Mouse (Mus musculus): Measurements from ENCODE around the gene Ccdc8. TPM values are rescaled to one million over a fixed set of nuclear protein-coding genes. Genes with fewer than 3 reads are reported as not detected.
A peak's percentile ranks its signal among the peaks of the same experiment; 100 is the strongest.

Gene Ccdc8
- polyA plus RNA-seq, 1 experiment from 2014 or later: 7.9 TPM

- Histone ChIP-seq H3K4me1 (ENCODE audit: control insufficient read depth, insufficient read depth, low read depth, low read length) (no peaks in the 10 kb centered on the region), H3K9ac (ENCODE audit: low read depth, low read length) (no peak overlapping the region), H3K4me2 (ENCODE audit: low read length) (no peak overlapping the region), H3K27ac (ENCODE audit: low read depth, low read length) (no peak overlapping the region), H3K27me3 (replicated peaks; ENCODE audit: control insufficient read depth, insufficient read depth, low read length) (no peaks in the 10 kb centered on the region), H3K9me3 (ENCODE audit: control insufficient read depth, low read length) (no peaks in the 10 kb centered on the region), H3K4me3 (ENCODE audit: low read length) (no peak overlapping the region), H3K36me3 (ENCODE audit: control insufficient read depth, insufficient read depth, low read length) (no peaks in the 10 kb centered on the region)
- no peak for ATAC-seq
- 87% methylated on average over 6 of the region's 6 CpGs for WGBS
Measured at GRCm38 (mm10) chr7:16968414-16968813, 24.1 kb upstream of the Ccdc8 start.

- no peaks in the 10 kb centered on the region for H3K27me3 ChIP-seq (replicated peaks; ENCODE audit: control insufficient read depth, insufficient read depth, low read length)
- 85% methylated on average over 3 of the region's 3 CpGs for WGBS
- H3K9ac ChIP-seq (ENCODE audit: low read depth, low read length): no peak overlapping the region
- no peaks in the 10 kb centered on the region for H3K36me3 ChIP-seq (ENCODE audit: control insufficient read depth, insufficient read depth, low read length)
- no peaks in the 10 kb centered on the region for H3K4me1 ChIP-seq (ENCODE audit: control insufficient read depth, insufficient read depth, low read depth, low read length)
- no peak overlapping the region for H3K27ac ChIP-seq (ENCODE audit: low read depth, low read length)
- H3K9me3 ChIP-seq (ENCODE audit: control insufficient read depth, low read length): no peaks in the 10 kb centered on the region
- ATAC-seq: no peak
- H3K4me3 ChIP-seq (ENCODE audit: low read length): no peak overlapping the region
- no peak overlapping the region for H3K4me2 ChIP-seq (ENCODE audit: low read length)
Measured at GRCm38 (mm10) chr7:16971160-16971559, 21.3 kb upstream of the Ccdc8 start.

DNA sequence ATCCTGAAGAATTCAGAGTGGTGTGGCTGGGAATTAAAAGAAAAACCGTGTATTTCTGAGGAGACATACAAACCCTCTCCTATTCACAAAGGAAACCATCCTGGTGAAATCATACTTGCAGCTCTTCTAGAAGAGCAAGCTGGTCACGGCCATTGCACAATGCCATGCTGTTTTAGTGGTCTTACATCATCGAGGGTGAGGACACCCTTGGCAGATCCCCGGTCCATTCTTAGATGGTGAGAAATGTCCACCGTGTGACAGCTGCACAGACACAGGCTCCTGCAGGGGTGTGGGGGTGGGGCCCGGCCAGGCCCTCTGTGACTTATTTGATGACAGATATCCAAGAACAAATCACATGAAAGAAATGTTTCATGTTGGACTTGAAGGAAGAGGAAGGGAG lies 18.5 kb upstream of the Ccdc8 start:
- no peaks in the 10 kb centered on the region for H3K4me1 ChIP-seq (ENCODE audit: control insufficient read depth, insufficient read depth, low read depth, low read length)
- H3K27ac ChIP-seq (ENCODE audit: low read depth, low read length): no peak overlapping the region
- 40% methylated on average over 6 of the region's 6 CpGs for WGBS
- H3K4me3 ChIP-seq (ENCODE audit: low read length): no peak overlapping the region
- no peaks in the 10 kb centered on the region for H3K36me3 ChIP-seq (ENCODE audit: control insufficient read depth, insufficient read depth, low read length)
- no peaks in the 10 kb centered on the region for H3K9me3 ChIP-seq (ENCODE audit: control insufficient read depth, low read length)
- no peak overlapping the region for H3K9ac ChIP-seq (ENCODE audit: low read depth, low read length)
- H3K4me2 ChIP-seq (ENCODE audit: low read length): no peak overlapping the region
- ATAC-seq: 0 out of 2 replicates have a peak, but pooled peaks have one; percentile 34
- H3K27me3 ChIP-seq (replicated peaks; ENCODE audit: control insufficient read depth, insufficient read depth, low read length): no peaks in the 10 kb centered on the region

GRCm38 (mm10) chr7:16976298-16976697 lies 16.2 kb upstream of the Ccdc8 start:
- Histone ChIP-seq H3K9ac (ENCODE audit: low read depth, low read length) (no peak overlapping the region), H3K4me1 (ENCODE audit: control insufficient read depth, insufficient read depth, low read depth, low read length) (peaks cover 3% of the 10 kb centered on the region; the same call in 1 of the 2 replicates), H3K27ac (ENCODE audit: low read depth, low read length) (no peak overlapping the region), H3K9me3 (ENCODE audit: control insufficient read depth, low read length) (no peaks in the 10 kb centered on the region), H3K36me3 (ENCODE audit: control insufficient read depth, insufficient read depth, low read length) (no peaks in the 10 kb centered on the region), H3K4me3 (ENCODE audit: low read length) (no peak overlapping the region), H3K27me3 (replicated peaks; ENCODE audit: control insufficient read depth, insufficient read depth, low read length) (no peaks in the 10 kb centered on the region), H3K4me2 (ENCODE audit: low read length) (no peak overlapping the region)
- 51% methylated on average over 8 of the region's 8 CpGs for WGBS
- no peak for ATAC-seq

- no peak for ATAC-seq
- Histone ChIP-seq H3K27me3 (replicated peaks; ENCODE audit: control insufficient read depth, insufficient read depth, low read length) (no peaks in the 10 kb centered on the region), H3K36me3 (ENCODE audit: control insufficient read depth, insufficient read depth, low read length) (no peaks in the 10 kb centered on the region), H3K9ac (ENCODE audit: low read depth, low read length) (no peak overlapping the region), H3K4me2 (ENCODE audit: low read length) (no peak overlapping the region), H3K4me3 (ENCODE audit: low read length) (no peak overlapping the region), H3K27ac (ENCODE audit: low read depth, low read length) (no peak overlapping the region), H3K4me1 (ENCODE audit: control insufficient read depth, insufficient read depth, low read depth, low read length) (peaks cover 10% of the 10 kb centered on the region), H3K9me3 (ENCODE audit: control insufficient read depth, low read length) (no peaks in the 10 kb centered on the region)
- WGBS: 78% methylated on average over 6 of the region's 6 CpGs
Measured at GRCm38 (mm10) chr7:16978173-16978572, 14.3 kb upstream of the Ccdc8 start.

DNA sequence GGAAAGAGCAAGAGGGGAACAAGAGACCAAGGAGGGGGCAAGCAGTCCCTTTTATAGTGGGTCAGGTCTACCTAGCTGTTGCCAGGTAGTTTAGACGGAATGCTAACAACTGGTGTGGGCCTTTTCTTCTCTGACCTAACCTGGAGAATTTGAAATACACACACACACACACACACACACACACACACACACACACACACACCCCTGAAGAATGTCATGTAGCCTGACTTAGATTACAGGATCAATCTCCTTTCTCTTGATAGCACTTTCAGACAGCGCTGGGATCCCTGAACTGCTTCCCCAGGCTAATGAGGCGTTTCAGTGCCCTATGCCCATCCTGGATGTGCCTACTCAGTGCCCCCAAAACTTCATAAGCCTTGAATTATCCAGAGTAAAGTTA lies 13.9 kb upstream of the Ccdc8 start:
- 97% methylated on average over 3 of the region's 3 CpGs for WGBS
- no peak overlapping the region for H3K4me3 ChIP-seq (ENCODE audit: low read length)
- ATAC-seq: no peak
- H3K36me3 ChIP-seq (ENCODE audit: control insufficient read depth, insufficient read depth, low read length): no peaks in the 10 kb centered on the region
- no peak overlapping the region for H3K9ac ChIP-seq (ENCODE audit: low read depth, low read length)
- peaks cover 14% of the 10 kb centered on the region for H3K4me1 ChIP-seq (ENCODE audit: control insufficient read depth, insufficient read depth, low read depth, low read length)
- no peaks in the 10 kb centered on the region for H3K27me3 ChIP-seq (replicated peaks; ENCODE audit: control insufficient read depth, insufficient read depth, low read length)
- H3K27ac ChIP-seq (ENCODE audit: low read depth, low read length): no peak overlapping the region
- H3K9me3 ChIP-seq (ENCODE audit: control insufficient read depth, low read length): no peaks in the 10 kb centered on the region
- no peak overlapping the region for H3K4me2 ChIP-seq (ENCODE audit: low read length)

- peak; percentile 43; the same call in 1 of the 2 replicates for ATAC-seq
- peak overlapping the region; percentile 53 for H3K4me2 ChIP-seq (ENCODE audit: low read length)
- H3K9me3 ChIP-seq (ENCODE audit: control insufficient read depth, low read length): no peaks in the 10 kb centered on the region
- peaks cover 23% of the 10 kb centered on the region for H3K4me1 ChIP-seq (ENCODE audit: control insufficient read depth, insufficient read depth, low read depth, low read length)
- peak overlapping the region; percentile 69 for H3K27ac ChIP-seq (ENCODE audit: low read depth, low read length)
- 7% methylated on average over 12 of the region's 12 CpGs for WGBS
- H3K36me3 ChIP-seq (ENCODE audit: control insufficient read depth, insufficient read depth, low read length): no peaks in the 10 kb centered on the region
- peak overlapping the region; percentile 50 for H3K9ac ChIP-seq (ENCODE audit: low read depth, low read length)
- H3K27me3 ChIP-seq (replicated peaks; ENCODE audit: control insufficient read depth, insufficient read depth, low read length): no peaks in the 10 kb centered on the region
- peak overlapping the region; percentile 22; the same call in 1 of the 2 replicates for H3K4me3 ChIP-seq (ENCODE audit: low read length)
Measured at GRCm38 (mm10) chr7:16980348-16980747, 12.2 kb upstream of the Ccdc8 start.

- Histone ChIP-seq H3K9me3 (ENCODE audit: control insufficient read depth, low read length) (no peaks in the 10 kb centered on the region), H3K27me3 (replicated peaks; ENCODE audit: control insufficient read depth, insufficient read depth, low read length) (no peaks in the 10 kb centered on the region), H3K36me3 (ENCODE audit: control insufficient read depth, insufficient read depth, low read length) (no peaks in the 10 kb centered on the region), H3K27ac (ENCODE audit: low read depth, low read length) (peak within 1 kb of the TSS; percentile 55), H3K4me1 (ENCODE audit: control insufficient read depth, insufficient read depth, low read depth, low read length) (peaks cover 35% of the 10 kb centered on the region), H3K9ac (ENCODE audit: low read depth, low read length) (peak within 1 kb of the TSS; percentile 56), H3K4me3 (ENCODE audit: low read length) (peak within 1 kb of the TSS; percentile 46), H3K4me2 (ENCODE audit: low read length) (peak within 1 kb of the TSS; percentile 78)
- 23% methylated on average over 26 of the region's 26 CpGs for whole genome bisulfite sequencing
- peak; percentile 83 for ATAC-seq
Measured at GRCm38 (mm10) chr7:16982859-16983568, 9.5 kb upstream of the Ccdc8 start, which contains the start of gene Gm42372. Gene Gm42372 (plus strand): TSS chr7:16983086.

DNA sequence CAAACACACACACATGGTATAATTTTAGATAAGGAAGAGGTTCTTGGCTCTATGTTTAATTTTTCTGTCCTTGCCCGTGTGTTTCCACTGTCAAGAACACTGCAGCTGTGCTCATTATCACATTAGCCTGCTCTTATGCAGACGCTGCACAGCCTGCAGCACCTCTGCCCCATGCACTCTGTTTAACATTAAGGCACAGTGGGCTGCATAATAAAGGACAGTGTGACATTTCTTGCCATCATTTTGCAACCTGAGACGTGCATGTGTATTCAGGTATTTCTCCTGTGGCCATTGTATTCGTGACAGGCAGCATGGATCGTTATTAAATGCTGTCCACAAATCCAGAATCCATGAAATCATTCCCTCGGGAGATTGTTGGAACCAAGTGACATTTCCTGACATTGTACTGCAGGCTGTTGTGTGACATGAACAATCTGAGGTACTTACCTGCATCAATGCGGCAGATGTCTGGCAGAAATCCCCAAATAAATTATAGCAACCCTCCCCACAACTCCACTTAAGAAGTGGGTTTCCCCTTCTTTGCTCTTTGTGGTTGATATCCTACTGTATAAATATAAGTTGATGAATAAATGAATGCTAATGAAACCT lies 4.9 kb upstream of the Ccdc8 start:
- no peaks in the 10 kb centered on the region for H3K36me3 ChIP-seq (ENCODE audit: control insufficient read depth, insufficient read depth, low read length)
- 28% methylated on average over 7 of the region's 7 CpGs for WGBS
- peak; percentile 27 for ATAC-seq

More for the DNA sequence above, 4.9 kb upstream of the Ccdc8 start:
- no peak overlapping the region for H3K4me3 ChIP-seq (ENCODE audit: low read length)
- no peaks in the 10 kb centered on the region for H3K9me3 ChIP-seq (ENCODE audit: control insufficient read depth, low read length)
- peak overlapping the region; percentile 27 for H3K4me2 ChIP-seq (ENCODE audit: low read length)
- peak overlapping the region; percentile 1; the same call in 1 of the 2 replicates for H3K9ac ChIP-seq (ENCODE audit: low read depth, low read length)
- H3K4me1 ChIP-seq (ENCODE audit: control insufficient read depth, insufficient read depth, low read depth, low read length): peaks cover 44% of the 10 kb centered on the region
- no peaks in the 10 kb centered on the region for H3K27me3 ChIP-seq (replicated peaks; ENCODE audit: control insufficient read depth, insufficient read depth, low read length)
- H3K27ac ChIP-seq (ENCODE audit: low read depth, low read length): peak overlapping the region; percentile 66
